Mouse (Mus musculus) stomach, embryonic 16.5 days (tissue): ENCODE results near the gene Rtl8a. TPM values are rescaled to one million over a fixed set of nuclear protein-coding genes. Genes with fewer than 3 reads are reported as not detected.
"Not testable (repeated sequence)": the region's sequence is repeated elsewhere in the genome, so short reads cannot be mapped to it uniquely, and the experiment has no call there.

Experiments used
- ATAC-seq: fragments of 200-750 bp; cut with Nextera tagmentation; 2 replicates; pipeline ENCODE4 v1.8.0; 2017; ENCODE audit warnings: moderate number of reproducible peaks, moderate TSS enrichment; ENCODE audit not compliant: insufficient read depth, low FRiP score
- H3K27ac ChIP-seq: fragments of 300-500 bp; sonication (generic); 2 replicates; pipeline ENCODE4 v1.5.1; 2014; ENCODE audit warnings: low read length
- H3K27me3 ChIP-seq: fragments of 300-500 bp; sonication (generic); 2 replicates; pipeline ENCODE4 v1.6.1; 2014; ENCODE audit warnings: low read length, control low read depth, mixed read lengths; ENCODE audit not compliant: control insufficient read depth, insufficient read depth
- H3K36me3 ChIP-seq: fragments of 300-500 bp; sonication (generic); 2 replicates; pipeline ENCODE4 v1.6.1; 2014; ENCODE audit warnings: low read length; ENCODE audit not compliant: control insufficient read depth, insufficient read depth
- H3K4me1 ChIP-seq: fragments of 300-500 bp; sonication (generic); 2 replicates; pipeline ENCODE4 v1.6.1; 2014; ENCODE audit warnings: low read length, control low read depth, mixed read lengths; ENCODE audit not compliant: control insufficient read depth, insufficient read depth
- H3K4me2 ChIP-seq: fragments of 300-500 bp; sonication (generic); 2 replicates; pipeline ENCODE4 v1.6.1; 2014; ENCODE audit warnings: low read depth, low read length, mixed read lengths
- H3K4me3 ChIP-seq: fragments of 300-500 bp; sonication (generic); replicated peaks from 2 replicates; pipeline ENCODE4 v1.5.1; 2014; ENCODE audit warnings: mild to moderate bottlenecking, low read length
- H3K9ac ChIP-seq: fragments of 300-500 bp; sonication (generic); 2 replicates; pipeline ENCODE4 v1.6.1; 2014; ENCODE audit warnings: low read length
- H3K9me3 ChIP-seq: fragments of 300-500 bp; sonication (generic); replicated peaks from 2 replicates; pipeline ENCODE4 v1.6.1; 2016; ENCODE audit warnings: low read length, control low read depth; ENCODE audit not compliant: control insufficient read depth
- WGBS: fragments of 180-500 bp; shearing (Covaris S2); extraction: QIAGEN DNeasy Blood & Tissue Kit; methylation state at CpG from one replicate; pipeline ENCODE4 v1.1.7; 2014; 5-methylcytosine and 5-hydroxymethylcytosine counted together
- polyA plus RNA-seq: library from polyadenylated mRNA; unstranded; fragments of >200 nt; fragmentation: Nextera tagmentation; extraction: Ambion mirVana; gene quantifications from 2 replicates; pipeline ENCODE4 v1.2.1, GENCODE M21; 2015

Rtl8a gene
- polyA plus RNA-seq, 1 experiment from 2014 or later = 44.7 TPM

GRCm38 (mm10) chrX:53606176-53606575 lies 37.3 kb downstream of the Rtl8a start:
- H3K27me3 ChIP-seq, H3K9ac ChIP-seq, H3K36me3 ChIP-seq, H3K4me3 ChIP-seq, H3K4me2 ChIP-seq, H3K4me1 ChIP-seq, ATAC-seq, H3K27ac ChIP-seq, H3K9me3 ChIP-seq: not testable (repeated sequence)
- 14% methylated on average over 1 of the region's 1 CpGs for WGBS

GRCm38 (mm10) chrX:53599993-53600392 lies 43.5 kb downstream of the Rtl8a start:
- H3K4me2 ChIP-seq, H3K9ac ChIP-seq, H3K4me3 ChIP-seq, H3K4me1 ChIP-seq, H3K27me3 ChIP-seq, H3K36me3 ChIP-seq, H3K9me3 ChIP-seq, ATAC-seq, H3K27ac ChIP-seq: not testable (repeated sequence)
- WGBS = 7% methylated on average over 1 of the region's 2 CpGs

Other genes starting within 250 kb of the Rtl8a start
- not detected in 2 replicates for gene Etd, start 208.8 kb downstream of the Rtl8a start, polyA plus RNA-seq
- gene Rtl8c, start 35.6 kb downstream of the Rtl8a start, polyA plus RNA-seq = 33.4 and 39.1 TPM in 2 replicates
- not detected in 2 replicates for gene Gm14597, start 34.7 kb downstream of the Rtl8a start, polyA plus RNA-seq
- gene Rtl8b, start 26.7 kb upstream of the Rtl8a start, polyA plus RNA-seq = 30.5 and 35.6 TPM in 2 replicates
- 0.12 TPM in 1 of 2 replicates, not detected in the other for gene 4930502E18Rik, start 81.1 kb upstream of the Rtl8a start, polyA plus RNA-seq
- gene 1700013H16Rik, start 114.1 kb upstream of the Rtl8a start, polyA plus RNA-seq = not detected in 2 replicates
- gene Zfp36l3, start 132.7 kb upstream of the Rtl8a start, polyA plus RNA-seq = not detected in 2 replicates
- gene Xlr, start 154.0 kb upstream of the Rtl8a start, polyA plus RNA-seq = 1.7 and 1.8 TPM in 2 replicates